Mouse (Mus musculus) embryo, embryonic 9.5 days (tissue): ENCODE measurements around the gene Hist1h4j.

Source experiments
- DNase-seq: peaks from one replicate; pipeline ENCODE4 v3.0.0-alpha.2; 2017; ENCODE audit errors: extremely low spot score

Gene Hist1h4j

DNA sequence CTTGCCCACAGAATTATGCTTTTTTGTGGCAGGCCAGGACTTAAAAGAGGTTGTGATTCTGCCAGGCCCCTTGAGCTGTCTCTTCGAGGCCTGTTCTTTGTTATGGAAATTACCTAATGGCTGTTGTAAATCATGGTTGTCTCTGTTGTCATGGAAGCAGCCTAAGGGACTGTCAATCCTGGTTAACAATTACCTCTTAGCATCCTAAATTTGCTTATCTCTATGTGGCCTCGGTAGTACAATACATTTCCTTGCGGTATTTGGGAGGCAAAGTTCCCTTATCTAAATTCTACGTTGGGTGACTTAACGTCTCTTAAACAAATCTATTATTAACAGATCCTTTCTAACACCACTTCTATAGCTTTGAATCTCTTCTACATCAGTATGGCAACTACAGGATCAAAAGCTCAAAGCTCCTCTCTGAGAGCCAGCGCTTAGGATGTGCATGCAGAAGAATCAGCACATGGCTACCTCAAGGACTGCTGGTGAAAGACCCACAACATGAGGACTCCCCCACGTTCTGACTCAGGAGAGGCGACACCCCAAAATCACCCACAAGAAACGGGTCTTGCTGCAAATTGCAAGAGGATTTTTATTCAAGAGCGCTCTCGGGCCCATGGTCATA, 6.8 kb upstream of the Hist1h4j start:
- DNase-seq, result peak; percentile 52

GRCm38 (mm10) chr13:21729544-21729943, 5.3 kb upstream of the Hist1h4j start:
- DNase-seq, result no peak

DNA sequence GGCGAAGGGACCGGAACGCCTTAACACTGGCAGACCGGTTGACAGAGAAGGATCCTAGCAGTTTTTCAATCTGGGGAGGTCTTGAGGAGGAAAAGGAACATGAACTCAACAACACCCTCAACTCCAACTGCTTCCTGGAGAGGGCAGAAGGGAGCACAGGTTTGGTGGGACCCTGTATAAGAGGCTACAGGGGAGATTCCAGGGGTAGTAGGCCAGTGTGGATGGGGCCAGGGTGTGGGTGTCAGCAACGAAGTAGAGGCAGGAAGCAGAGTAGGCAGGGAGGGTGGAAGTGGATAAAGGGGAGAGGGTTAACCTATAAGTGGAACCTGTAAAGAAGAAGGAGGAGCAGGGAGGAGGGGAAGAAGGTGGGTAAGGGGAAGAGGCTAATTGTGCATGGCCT, 1.4 kb upstream of the Hist1h4j start:
- DNase-seq, result peak; percentile 65

GRCm38 (mm10) chr13:21734010-21734905, 606 bp upstream of the Hist1h4j start:
- peak; percentile 89 for DNase-seq

DNA sequence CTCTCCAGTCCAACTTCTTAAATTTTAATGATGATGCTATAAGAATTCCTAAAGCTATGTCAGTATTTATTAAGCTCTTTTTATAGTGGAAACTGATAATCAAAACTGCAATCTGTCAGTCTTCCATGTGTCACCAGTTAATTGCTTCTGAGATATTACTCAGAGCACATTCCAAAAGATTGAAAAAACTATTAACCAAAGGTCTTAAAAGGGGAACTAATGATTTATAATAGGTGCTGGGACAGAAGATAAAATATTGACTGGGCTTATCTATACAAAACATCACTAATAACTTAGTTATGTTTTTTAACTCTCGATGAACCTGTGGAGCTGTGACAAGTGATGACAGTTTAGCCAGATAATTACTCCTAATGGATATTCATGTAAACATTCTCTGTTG, 10.1 kb downstream of the Hist1h4j start:
- DNase-seq, result no peak

DNA sequence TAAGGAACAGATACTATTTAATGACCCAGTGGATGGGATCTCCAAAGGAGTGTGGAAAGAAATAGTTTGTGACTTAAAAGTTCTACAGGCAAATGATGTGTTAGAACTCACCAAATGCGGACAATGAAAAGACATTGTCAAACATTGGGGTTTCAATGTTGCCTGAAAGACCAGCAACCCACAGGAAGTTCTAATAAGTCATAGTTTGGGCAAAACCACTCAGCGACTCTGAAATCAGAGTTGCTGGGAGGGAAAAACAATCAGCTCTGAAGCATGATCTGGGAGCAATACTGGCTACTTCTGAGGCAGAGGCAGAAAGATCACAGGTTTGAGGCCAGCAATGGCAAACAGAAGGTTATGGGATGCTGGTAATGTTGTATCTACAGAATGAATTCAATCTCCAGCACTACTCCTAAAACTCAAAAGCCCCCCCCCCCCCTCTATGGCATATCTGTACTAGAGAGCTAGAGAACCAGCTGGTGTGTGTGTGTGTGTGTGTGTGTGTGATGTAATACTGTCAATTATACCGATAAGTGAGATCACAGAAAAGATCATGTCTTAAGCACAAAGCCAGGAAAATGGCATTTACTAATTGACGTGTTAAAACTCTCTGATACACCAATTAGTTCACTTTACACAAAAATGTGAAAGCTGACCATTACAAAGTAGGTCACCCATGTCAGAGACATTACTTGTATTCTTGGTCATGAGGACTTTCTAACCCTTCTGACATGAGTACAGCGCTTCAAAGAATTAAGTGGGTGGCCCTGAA, 14.7 kb downstream of the Hist1h4j start:
- DNase-seq, result peak; percentile 74

DNA sequence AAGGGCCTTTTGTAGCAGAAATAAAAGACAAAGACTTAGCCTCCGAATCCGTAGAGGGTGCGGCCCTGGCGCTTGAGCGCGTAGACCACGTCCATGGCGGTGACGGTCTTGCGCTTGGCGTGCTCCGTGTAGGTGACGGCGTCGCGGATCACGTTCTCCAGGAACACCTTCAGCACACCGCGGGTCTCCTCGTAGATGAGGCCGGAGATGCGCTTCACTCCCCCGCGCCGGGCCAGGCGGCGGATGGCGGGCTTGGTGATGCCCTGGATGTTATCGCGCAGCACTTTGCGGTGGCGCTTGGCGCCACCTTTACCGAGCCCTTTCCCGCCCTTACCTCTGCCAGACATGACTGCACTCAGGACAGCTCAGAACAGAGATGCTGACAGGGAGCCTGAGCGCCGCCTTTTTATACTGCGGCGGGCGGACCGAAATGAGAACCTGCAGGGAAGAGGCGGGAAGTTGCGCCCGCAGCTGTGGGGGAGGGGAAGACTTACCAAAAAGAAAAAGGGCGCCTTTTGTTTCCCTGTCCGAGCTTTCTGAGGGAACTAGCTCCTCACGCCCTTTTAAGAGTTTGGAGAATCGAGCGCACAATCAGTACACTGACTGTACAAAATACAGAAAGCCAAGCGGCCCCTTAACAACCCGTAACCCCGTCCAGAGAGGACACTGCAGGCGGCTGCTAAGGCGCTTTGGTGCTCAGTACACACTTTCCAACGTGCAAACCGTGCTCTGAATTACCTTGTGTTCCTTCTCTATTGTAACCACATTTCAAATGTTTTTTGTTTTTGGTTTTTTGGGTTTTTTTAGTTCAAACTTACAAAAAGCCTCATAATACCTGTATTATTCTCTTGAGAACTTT, 15.5 kb downstream of the Hist1h4j start, which contains the start of gene Hist1h4k:
TSS of gene Hist1h4k (minus strand) at position 347 of the 859 bp plus-strand sequence.
- peak; percentile 98 for DNase-seq

DNA sequence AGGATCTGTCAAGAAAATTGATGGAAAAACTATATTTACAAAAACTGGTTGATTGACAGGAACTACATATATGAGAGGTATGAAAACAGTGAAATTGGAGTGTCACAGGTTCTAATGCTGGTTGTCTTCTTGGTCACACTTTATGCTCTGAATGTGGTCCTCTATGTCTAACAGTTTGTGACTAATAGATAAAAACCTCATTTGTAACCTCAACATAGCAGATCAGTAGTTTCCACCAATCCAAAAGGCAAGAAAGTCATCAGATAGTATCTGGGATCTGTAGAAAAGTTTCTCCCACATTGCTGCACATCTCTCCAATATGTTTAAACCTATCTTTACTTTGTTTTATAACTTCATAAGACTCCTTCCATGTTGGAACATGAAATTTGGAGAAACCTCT, 16.6 kb downstream of the Hist1h4j start:
- DNase-seq, result no peak

GRCm38 (mm10) chr13:21751827-21752226, 17.0 kb downstream of the Hist1h4j start:
- DNase-seq, result peak; percentile 35

GRCm38 (mm10) chr13:21752356-21752755, 17.5 kb downstream of the Hist1h4j start:
- DNase-seq, result peak; percentile 61

DNA sequence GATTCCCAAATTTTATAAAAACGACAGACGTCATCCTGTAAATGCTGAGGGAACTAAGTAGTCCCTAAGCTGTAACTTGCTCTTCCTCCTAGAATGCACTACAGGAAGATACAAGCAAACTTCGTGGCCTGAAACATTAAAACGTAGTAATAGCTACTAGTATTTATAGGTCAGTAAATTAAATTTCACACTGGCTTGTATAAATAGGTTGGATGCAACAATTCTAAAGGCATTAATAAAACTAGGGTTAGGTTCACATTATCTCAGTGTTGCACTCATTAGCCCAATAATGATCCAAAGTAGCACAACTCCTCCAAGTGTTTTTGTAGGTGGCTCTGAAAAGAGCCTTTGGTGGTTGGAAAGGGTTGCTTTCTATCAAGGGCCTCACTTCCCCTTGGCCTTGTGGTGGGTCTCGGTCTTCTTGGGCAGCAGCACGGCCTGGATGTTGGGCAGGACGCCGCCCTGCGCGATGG, 18.2 kb downstream of the Hist1h4j start:
- peak; percentile 61 for DNase-seq

GRCm38 (mm10) chr13:21753524-21754285, 18.8 kb downstream of the Hist1h4j start, which contains the start of the genes Hist1h2ak and Hist1h2bn:
Hist1h2ak (minus strand) TSS chr13:21753827.
Hist1h2bn (plus strand) TSS chr13:21754123.
- DNase-seq, result peak; percentile 93

- DNase-seq, result peak; percentile 70
Observed at GRCm38 (mm10) chr13:21754294-21755001, 19.6 kb downstream of the Hist1h4j start.

- no peak for DNase-seq
Observed at GRCm38 (mm10) chr13:21755707-21756106, 20.8 kb downstream of the Hist1h4j start.

- DNase-seq, result peak; percentile 85
Observed at GRCm38 (mm10) chr13:21778814-21779766, 44.2 kb downstream of the Hist1h4j start.

- peak; percentile 92 for DNase-seq
Observed at GRCm38 (mm10) chr13:21779767-21780731, 45.2 kb downstream of the Hist1h4j start, which contains the start of gene Hist1h1b. Hist1h1b (minus strand) TSS chr13:21780625.

GRCm38 (mm10) chr13:21781021-21781555, 46.2 kb downstream of the Hist1h4j start:
- DNase-seq, result peak; percentile 50
